Mouse (Mus musculus): ENCODE measurements around the gene Foxn1.

DNA sequence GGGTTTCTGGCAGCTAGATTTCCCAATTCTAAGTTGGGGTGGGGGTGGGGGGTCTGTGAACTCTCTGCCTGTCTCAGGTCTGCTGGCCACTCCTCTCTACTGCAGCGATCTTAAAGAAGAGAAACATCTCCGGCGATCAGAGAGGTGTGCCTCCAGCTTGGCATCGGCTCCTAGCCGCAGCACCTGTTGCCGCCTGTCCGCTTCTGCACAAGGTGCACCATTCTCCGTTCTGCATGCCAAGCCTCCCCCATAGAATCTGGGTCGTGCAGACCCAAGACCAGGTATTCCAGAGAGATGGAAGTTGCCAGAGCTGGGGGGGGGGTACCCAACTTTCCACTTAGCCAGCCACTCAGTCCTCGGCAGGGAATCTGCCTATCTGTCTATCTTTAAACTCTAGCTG lies 582 bp downstream of the Foxn1 start:
- no peak for TF ChIP-seq MAFK (IDR thresholded peaks at IDR 0.05; ENCODE audit: insufficient read depth, low read depth, low read length)
- no peak for TF ChIP-seq ZNF384 (IDR thresholded peaks at IDR 0.05; ENCODE audit: low read depth, low read length)
- TF ChIP-seq ZC3H11A (IDR thresholded peaks at IDR 0.05; ENCODE audit: borderline replicate concordance, low read depth, low read length), result no peak
- TF ChIP-seq HCFC1 (IDR thresholded peaks at IDR 0.05; ENCODE audit: borderline replicate concordance, insufficient read depth, low read length), result no peak
- TF ChIP-seq CHD2 (IDR thresholded peaks at IDR 0.05; ENCODE audit: low read depth, low read length), result no peak

Data from ES-E14 (cell line).